Mouse (Mus musculus) bone marrow, adult 2 months (tissue): ENCODE results near the gene Raet1d.
"Not testable (repeated sequence)": the region's sequence is repeated elsewhere in the genome, so short reads cannot be mapped to it uniquely, and the experiment has no call there.

Experiments used
- CTCF ChIP-seq: fragments of 200-500 bp; IDR thresholded peaks from 2 replicates; pipeline ENCODE4 v1.5.1; 2011; ENCODE audit warnings: low read length, control low read depth; ENCODE audit not compliant: control insufficient read depth, insufficient read depth
- POLR2A ChIP-seq: fragments of 200-500 bp; IDR thresholded peaks from 2 replicates; pipeline ENCODE4 v1.6.1; 2011; ENCODE audit warnings: low read depth, mild to moderate bottlenecking, control low read depth, low read length, borderline replicate concordance; ENCODE audit not compliant: control insufficient read depth

DNA sequence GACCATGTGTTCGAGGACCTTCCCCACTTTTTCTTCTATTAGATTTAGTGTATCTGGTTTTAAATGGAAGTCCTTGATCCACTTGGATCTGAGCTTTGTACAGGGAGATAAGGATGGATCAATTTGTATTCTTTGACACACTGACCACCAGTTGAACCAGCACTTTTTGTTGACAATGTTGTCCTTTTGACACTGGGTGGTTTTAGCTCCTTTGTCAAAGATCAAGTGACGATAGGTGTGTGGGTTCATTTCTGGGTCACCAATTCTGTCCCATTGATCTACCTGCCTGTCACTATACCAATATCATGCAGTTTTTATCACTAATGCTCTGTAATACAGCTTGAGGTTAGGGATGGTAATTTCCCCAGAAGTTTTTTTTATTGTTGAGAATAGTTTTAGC is 4.6 kb downstream of the Raet1d start:
- not testable (repeated sequence) for TF ChIP-seq CTCF, POLR2A
